ENCODE assay signal across 24 mouse cellular contexts in genomic region chr5:111793178-111793577, GRCm38 (mm10). TPM values are rescaled to one million over a fixed set of nuclear protein-coding genes. Genes with fewer than 3 reads are reported as not detected.
"Had no signal": no experiment of that assay in that cellular context is flagged by ENCODE, and none has a peak within 500 bp of the region (broad histone marks: within the 10 kb centered on the region; RNA-seq: fewer than 3 reads in every experiment).

No protein-coding gene starts in this region.

- H3K36me3 ChIP-seq: limb, embryonic 13.5 days; midbrain, embryonic 10.5 days; neural tube, embryonic 12.5 days had no signal

- H3K27me3 ChIP-seq: neural tube, embryonic 12.5 days had no signal

- DNase-seq: kidney, postnatal 4 days; left cerebral cortex, postnatal 4 days; lung, adult 18-20 months; lung, postnatal 4 days; midbrain, embryonic 14.5 days; right cerebral cortex, postnatal 4 days; spleen, adult 18-20 months; thymus, adult 18-20 months; thymus, postnatal 14 days had no signal

- H3K4me3 ChIP-seq: layer of hippocampus, adult 2 months; limb, embryonic 13.5 days; midbrain, embryonic 10.5 days; neural tube, embryonic 12.5 days had no signal

- H3K27ac ChIP-seq: kidney, postnatal 0 days; layer of hippocampus, adult 2 months; limb, embryonic 13.5 days; liver, embryonic 14.5 days; midbrain, embryonic 10.5 days; neural tube, embryonic 12.5 days had no signal

RNA-seq across cellular contexts. Expression of gene Gm26897, which starts 59.5 kb away (rescaled TPM):
- total RNA-seq: layer of hippocampus, adult 2 months; layer of hippocampus, postnatal 10 days; left cerebral cortex, adult 18-20 months; left cerebral cortex, postnatal 10 days; left cerebral cortex, postnatal 4 days; liver, adult 2 months; megakaryocyte, adult 5-6 weeks; monocyte, adult 5-6 weeks; neutrophil, adult 5-6 weeks had no signal
- polyA plus RNA-seq: kidney, postnatal 0 days; limb, embryonic 13.5 days; liver, adult 2 months; liver, embryonic 14.5 days; lung, postnatal 0 days; midbrain, embryonic 10.5 days; midbrain, embryonic 14.5 days; neural tube, embryonic 12.5 days; stomach, embryonic 14.5 days had no signal
